Mouse (Mus musculus): ENCODE measurements around the gene Dsn1. TPM values are rescaled to one million over a fixed set of nuclear protein-coding genes. Genes with fewer than 3 reads are reported as not detected.

Gene Dsn1
- polyA plus RNA-seq, 1 experiment from 2014 or later: 20.4 TPM

GRCm38 (mm10) chr2:157052448-157052847 lies 45.5 kb upstream of the Dsn1 start:
- TF ChIP-seq CTCF (IDR thresholded peaks at IDR 0.05; ENCODE audit: low read depth): no peak
- H3K36me3 ChIP-seq (ENCODE audit: insufficient read depth, low read length): peaks cover 13% of the 10 kb centered on the region
- peaks cover 11% of the 10 kb centered on the region; the same call in 1 of the 2 replicates for H3K4me1 ChIP-seq (replicated peaks; ENCODE audit: insufficient read depth, low read length)
- no peaks in the 10 kb centered on the region for H3K27me3 ChIP-seq (ENCODE audit: insufficient read depth, low read length)
- WGBS: 42% methylated on average over 8 of the region's 8 CpGs
- peak overlapping the region; percentile 47; the same call in 1 of the 2 replicates for H3K27ac ChIP-seq
- H3K4me3 ChIP-seq (replicated peaks; ENCODE audit: low read depth, low read length): no peak overlapping the region
- DNase-seq (ENCODE audit: low spot score) (no peak), ATAC-seq (replicated peaks; ENCODE audit: low FRiP score, low read depth) (peak; percentile 48; the same call in 1 of the 2 replicates)
- H3K9ac ChIP-seq (ENCODE audit: low read depth, low read length): no peak overlapping the region
- no peak overlapping the region for H3K4me2 ChIP-seq (ENCODE audit: low read length)
- H3K9me3 ChIP-seq (replicated peaks; ENCODE audit: low read length): no peaks in the 10 kb centered on the region

- ATAC-seq (replicated peaks; ENCODE audit: low FRiP score, low read depth) (no peak), DNase-seq (ENCODE audit: low spot score) (no peak)
- no peak for TF ChIP-seq CTCF (IDR thresholded peaks at IDR 0.05; ENCODE audit: low read depth)
- peaks cover 29% of the 10 kb centered on the region for H3K36me3 ChIP-seq (ENCODE audit: insufficient read depth, low read length)
- WGBS: 73% methylated on average over 8 of the region's 8 CpGs
- peaks cover 7% of the 10 kb centered on the region; the same call in 1 of the 2 replicates for H3K4me1 ChIP-seq (replicated peaks; ENCODE audit: insufficient read depth, low read length)
- no peaks in the 10 kb centered on the region for H3K9me3 ChIP-seq (replicated peaks; ENCODE audit: low read length)
- H3K9ac ChIP-seq (ENCODE audit: low read depth, low read length): no peak overlapping the region
- H3K4me3 ChIP-seq (replicated peaks; ENCODE audit: low read depth, low read length): no peak overlapping the region
- no peak overlapping the region for H3K27ac ChIP-seq
- no peak overlapping the region for H3K4me2 ChIP-seq (ENCODE audit: low read length)
- no peaks in the 10 kb centered on the region for H3K27me3 ChIP-seq (ENCODE audit: insufficient read depth, low read length)
Observed at GRCm38 (mm10) chr2:157049831-157050243, 42.9 kb upstream of the Dsn1 start.

GRCm38 (mm10) chr2:157048395-157049181 lies 41.6 kb upstream of the Dsn1 start:
- 86% methylated on average over 13 of the region's 13 CpGs for WGBS
- Histone ChIP-seq H3K27ac (no peak overlapping the region), H3K9ac (ENCODE audit: low read depth, low read length) (no peak overlapping the region), H3K4me1 (replicated peaks; ENCODE audit: insufficient read depth, low read length) (0 out of 2 replicates have a peak, but pooled peaks cover 4% of the 10 kb centered on the region), H3K4me2 (ENCODE audit: low read length) (no peak overlapping the region), H3K4me3 (replicated peaks; ENCODE audit: low read depth, low read length) (no peak overlapping the region), H3K36me3 (ENCODE audit: insufficient read depth, low read length) (peaks cover 33% of the 10 kb centered on the region), H3K9me3 (replicated peaks; ENCODE audit: low read length) (no peaks in the 10 kb centered on the region), H3K27me3 (ENCODE audit: insufficient read depth, low read length) (no peaks in the 10 kb centered on the region)
- DNase-seq (ENCODE audit: low spot score) (no peak), ATAC-seq (replicated peaks; ENCODE audit: low FRiP score, low read depth) (no peak)
- TF ChIP-seq CTCF (IDR thresholded peaks at IDR 0.05; ENCODE audit: low read depth): no peak

GRCm38 (mm10) chr2:157046956-157047355 lies 40.0 kb upstream of the Dsn1 start:
- H3K9ac ChIP-seq (ENCODE audit: low read depth, low read length): no peak overlapping the region
- H3K9me3 ChIP-seq (replicated peaks; ENCODE audit: low read length): no peaks in the 10 kb centered on the region
- H3K27me3 ChIP-seq (ENCODE audit: insufficient read depth, low read length): no peaks in the 10 kb centered on the region
- peaks cover 30% of the 10 kb centered on the region; the same call in 1 of the 2 replicates for H3K36me3 ChIP-seq (ENCODE audit: insufficient read depth, low read length)
- H3K4me3 ChIP-seq (replicated peaks; ENCODE audit: low read depth, low read length): no peak overlapping the region
- WGBS: 81% methylated on average over 5 of the region's 5 CpGs
- no peak for TF ChIP-seq CTCF (IDR thresholded peaks at IDR 0.05; ENCODE audit: low read depth)
- no peak overlapping the region for H3K27ac ChIP-seq
- H3K4me1 ChIP-seq (replicated peaks; ENCODE audit: insufficient read depth, low read length): no peaks in the 10 kb centered on the region
- DNase-seq (ENCODE audit: low spot score) (no peak), ATAC-seq (replicated peaks; ENCODE audit: low FRiP score, low read depth) (no peak)
- H3K4me2 ChIP-seq (ENCODE audit: low read length): no peak overlapping the region

GRCm38 (mm10) chr2:157045932-157046331 lies 39.0 kb upstream of the Dsn1 start:
- ATAC-seq (replicated peaks; ENCODE audit: low FRiP score, low read depth) (no peak), DNase-seq (ENCODE audit: low spot score) (no peak)
- WGBS: 94% methylated on average over 2 of the region's 2 CpGs
- Histone ChIP-seq H3K9me3 (replicated peaks; ENCODE audit: low read length) (no peaks in the 10 kb centered on the region), H3K9ac (ENCODE audit: low read depth, low read length) (no peak overlapping the region), H3K36me3 (ENCODE audit: insufficient read depth, low read length) (peaks cover 32% of the 10 kb centered on the region; the same call in 1 of the 2 replicates), H3K4me2 (ENCODE audit: low read length) (no peak overlapping the region), H3K4me3 (replicated peaks; ENCODE audit: low read depth, low read length) (no peak overlapping the region), H3K4me1 (replicated peaks; ENCODE audit: insufficient read depth, low read length) (no peaks in the 10 kb centered on the region), H3K27me3 (ENCODE audit: insufficient read depth, low read length) (no peaks in the 10 kb centered on the region), H3K27ac (no peak overlapping the region)
- no peak for TF ChIP-seq CTCF (IDR thresholded peaks at IDR 0.05; ENCODE audit: low read depth)

GRCm38 (mm10) chr2:157043987-157044386 lies 37.0 kb upstream of the Dsn1 start:
- no peak for ATAC-seq (replicated peaks; ENCODE audit: low FRiP score, low read depth)
- no peaks in the 10 kb centered on the region for H3K4me1 ChIP-seq (replicated peaks; ENCODE audit: insufficient read depth, low read length)
- no peak overlapping the region for H3K9ac ChIP-seq (ENCODE audit: low read depth, low read length)
- H3K4me2 ChIP-seq (ENCODE audit: low read length): no peak overlapping the region
- H3K27me3 ChIP-seq (ENCODE audit: insufficient read depth, low read length): no peaks in the 10 kb centered on the region
- peak; percentile 21 for DNase-seq (ENCODE audit: low spot score)
- no peak overlapping the region for H3K4me3 ChIP-seq (replicated peaks; ENCODE audit: low read depth, low read length)
- H3K36me3 ChIP-seq (ENCODE audit: insufficient read depth, low read length): peaks cover 45% of the 10 kb centered on the region
- no peaks in the 10 kb centered on the region for H3K9me3 ChIP-seq (replicated peaks; ENCODE audit: low read length)
- no peak overlapping the region for H3K27ac ChIP-seq
- TF ChIP-seq CTCF (IDR thresholded peaks at IDR 0.05; ENCODE audit: low read depth): peak; percentile 63
